Mouse (Mus musculus): ENCODE data around the gene Por.

GRCm38 (mm10) chr5:135726641-135727346 is 57.0 kb downstream of the Por start:
- no peak for TF ChIP-seq CTCF (conservative IDR thresholded peaks at IDR 0.05; ENCODE audit: insufficient read depth, insufficient read length, low read depth, low read length)
- no peak for TF ChIP-seq POLR2A (IDR thresholded peaks at IDR 0.05; ENCODE audit: low read depth, low read length)

Measured in kidney, adult 2 months (tissue).